ENCODE assay signal across 16 mouse cellular contexts in genomic region chr4:22480858-22481205, GRCm38 (mm10). TPM values are rescaled to one million over a fixed set of nuclear protein-coding genes. Genes with fewer than 3 reads are reported as not detected.
A peak's percentile ranks its signal among the peaks of the same experiment; 100 is the strongest.
DNase-seq lines count a peak whose midpoint lies in the region; ATAC-seq and TF ChIP-seq lines count a peak whose summit lies in the region.
"Had no signal": no experiment of that assay in that cellular context is flagged by ENCODE, and none has a peak within 500 bp of the region (broad histone marks: within the 10 kb centered on the region; RNA-seq: fewer than 3 reads in every experiment).

No protein-coding gene starts in this region.

- peaks cover 10% of the 10 kb centered on the region; the same call in 1 of the 2 replicates for H3K27me3 ChIP-seq in forebrain, embryonic 11.5 days (ENCODE audit: control insufficient read depth, insufficient read depth, low read length)
- H3K27me3 ChIP-seq in forebrain, embryonic 15.5 days, result 0 out of 2 replicates have a peak, but pooled peaks cover 3% of the 10 kb centered on the region
- no peaks in the 10 kb centered on the region for H3K27me3 ChIP-seq in hindbrain, postnatal 0 days (ENCODE audit: insufficient read depth, low read length)
- H3K27me3 ChIP-seq in neural tube, embryonic 11.5 days (ENCODE audit: control insufficient read depth, insufficient read depth, low read length), result 0 out of 2 replicates have a peak, but pooled peaks cover 5% of the 10 kb centered on the region
- H3K27me3 ChIP-seq in heart, embryonic 11.5 days (ENCODE audit: control insufficient read depth, insufficient read depth, low read length), result peaks cover 57% of the 10 kb centered on the region

- peak overlapping the region; percentile 13; the same call in 1 of the 2 replicates for H3K4me3 ChIP-seq in forebrain, embryonic 11.5 days (ENCODE audit: low read depth, low read length)
- peak overlapping the region; percentile 97 for H3K4me3 ChIP-seq in forebrain, embryonic 15.5 days
- H3K4me3 ChIP-seq in hindbrain, postnatal 0 days (ENCODE audit: low read length), result peak overlapping the region; percentile 23
- H3K4me3 ChIP-seq in neural tube, embryonic 11.5 days (ENCODE audit: low read depth, low read length), result peak overlapping the region; percentile 93
- no peak overlapping the region for H3K4me3 ChIP-seq in heart, embryonic 11.5 days (ENCODE audit: low read depth, low read length)
- H3K4me3 ChIP-seq: heart, embryonic 15.5 days; limb, embryonic 10.5 days; liver, embryonic 13.5 days; stomach, embryonic 15.5 days had no signal

- H3K4me1 ChIP-seq in forebrain, embryonic 11.5 days (replicated peaks; ENCODE audit: control insufficient read depth, insufficient read depth, low read length), result peaks cover 16% of the 10 kb centered on the region
- H3K4me1 ChIP-seq in forebrain, embryonic 15.5 days, result peaks cover 46% of the 10 kb centered on the region
- no peaks in the 10 kb centered on the region for H3K4me1 ChIP-seq in hindbrain, postnatal 0 days (ENCODE audit: insufficient read depth, low read length)
- H3K4me1 ChIP-seq in neural tube, embryonic 11.5 days (ENCODE audit: control insufficient read depth, insufficient read depth, low read length), result peaks cover 7% of the 10 kb centered on the region
- H3K4me1 ChIP-seq in heart, embryonic 11.5 days (ENCODE audit: control insufficient read depth, insufficient read depth, low read length), result peaks cover 2% of the 10 kb centered on the region; the same call in 1 of the 2 replicates
- H3K4me1 ChIP-seq: liver, embryonic 13.5 days; stomach, embryonic 15.5 days had no signal

- peak overlapping the region; percentile 71 for H3K4me2 ChIP-seq in forebrain, embryonic 11.5 days (ENCODE audit: low read depth, low read length, severe bottlenecking)
- peak overlapping the region; percentile 63 for H3K4me2 ChIP-seq in forebrain, embryonic 15.5 days (replicated peaks)
- peak overlapping the region; percentile 90 for H3K4me2 ChIP-seq in hindbrain, postnatal 0 days (ENCODE audit: low read depth, low read length)
- peak overlapping the region; percentile 72 for H3K4me2 ChIP-seq in neural tube, embryonic 11.5 days (ENCODE audit: low read depth)
- H3K4me2 ChIP-seq in heart, embryonic 11.5 days, result no peak overlapping the region
- H3K4me2 ChIP-seq: heart, embryonic 15.5 days; liver, embryonic 13.5 days; stomach, embryonic 15.5 days had no signal

- DNase-seq in forebrain, embryonic 11.5 days (ENCODE audit: low spot score), result no peak
- no peak for DNase-seq in hindbrain, postnatal 0 days (ENCODE audit: low spot score)
- DNase-seq in neural tube, embryonic 11.5 days (ENCODE audit: low spot score), result peak; percentile 18
- DNase-seq in kidney, adult 11 months, result no peak
- DNase-seq: cerebellum, adult 8-10 months; gastrocnemius, postnatal 25 days; kidney, postnatal 10 days; liver, embryonic 13.5 days; lung, postnatal 10 days had no signal

- H3K27ac ChIP-seq in forebrain, embryonic 11.5 days (ENCODE audit: low read depth, low read length), result peak overlapping the region; percentile 72; the same call in 1 of the 2 replicates
- H3K27ac ChIP-seq in forebrain, embryonic 15.5 days (replicated peaks), result peak overlapping the region; percentile 89
- no peak overlapping the region for H3K27ac ChIP-seq in hindbrain, postnatal 0 days
- H3K27ac ChIP-seq in neural tube, embryonic 11.5 days (ENCODE audit: low read depth, low read length), result peak overlapping the region; percentile 77
- H3K27ac ChIP-seq in heart, embryonic 11.5 days (ENCODE audit: low read depth, low read length), result no peak overlapping the region
- H3K27ac ChIP-seq: heart, embryonic 15.5 days; limb, embryonic 10.5 days; liver, embryonic 13.5 days; stomach, embryonic 15.5 days had no signal

- no peak for TF ChIP-seq CTCF in hindbrain, postnatal 0 days (IDR thresholded peaks at IDR 0.05; ENCODE audit: low read depth)

- H3K9me3 ChIP-seq in forebrain, embryonic 11.5 days (ENCODE audit: control insufficient read depth, low read length), result no peaks in the 10 kb centered on the region
- H3K9me3 ChIP-seq in forebrain, embryonic 15.5 days, result no peaks in the 10 kb centered on the region
- no peaks in the 10 kb centered on the region for H3K9me3 ChIP-seq in hindbrain, postnatal 0 days (ENCODE audit: low read length)
- no peaks in the 10 kb centered on the region for H3K9me3 ChIP-seq in neural tube, embryonic 11.5 days (ENCODE audit: control insufficient read depth, low read length)
- no peaks in the 10 kb centered on the region for H3K9me3 ChIP-seq in heart, embryonic 11.5 days (replicated peaks; ENCODE audit: control insufficient read depth, low read length)
- H3K9me3 ChIP-seq: heart, embryonic 15.5 days; limb, embryonic 10.5 days; liver, embryonic 13.5 days; stomach, embryonic 15.5 days had no signal

- H3K9ac ChIP-seq in forebrain, embryonic 11.5 days (ENCODE audit: low read length), result peak overlapping the region; percentile 25; the same call in 1 of the 2 replicates
- H3K9ac ChIP-seq in forebrain, embryonic 15.5 days (replicated peaks), result peak overlapping the region; percentile 37
- no peak overlapping the region for H3K9ac ChIP-seq in hindbrain, postnatal 0 days (replicated peaks; ENCODE audit: low read length)
- peak overlapping the region; percentile 75 for H3K9ac ChIP-seq in neural tube, embryonic 11.5 days (ENCODE audit: low read length)
- no peak overlapping the region for H3K9ac ChIP-seq in heart, embryonic 11.5 days (ENCODE audit: low read depth, low read length)
- H3K9ac ChIP-seq: heart, embryonic 15.5 days; liver, embryonic 13.5 days; stomach, embryonic 15.5 days had no signal

- WGBS in forebrain, embryonic 11.5 days, result 0% methylated on average over 1 of the region's 1 CpGs
- WGBS in forebrain, embryonic 15.5 days, result 18% methylated on average over 1 of the region's 1 CpGs
- 44% methylated on average over 1 of the region's 1 CpGs for WGBS in hindbrain, postnatal 0 days
- 10% methylated on average over 1 of the region's 1 CpGs for WGBS in neural tube, embryonic 11.5 days
- WGBS in heart, embryonic 11.5 days (ENCODE audit: insufficient replicate concordance), result 5% methylated on average over 1 of the region's 1 CpGs

- no peak for ATAC-seq in forebrain, embryonic 11.5 days (replicated peaks; ENCODE audit: low FRiP score)
- no peak for ATAC-seq in forebrain, embryonic 15.5 days (replicated peaks)
- ATAC-seq in hindbrain, postnatal 0 days, result no peak
- no peak for ATAC-seq in neural tube, embryonic 11.5 days (ENCODE audit: insufficient read depth, low FRiP score, low TSS enrichment)
- ATAC-seq in heart, embryonic 11.5 days (replicated peaks; ENCODE audit: insufficient number of reproducible peaks, low FRiP score, low TSS enrichment), result no peak
- no peak for ATAC-seq in inflammation-experienced regulatory T-cells, adult 6 months

- H3K36me3 ChIP-seq in forebrain, embryonic 11.5 days (ENCODE audit: control insufficient read depth, insufficient read depth, low read length), result no peaks in the 10 kb centered on the region
- H3K36me3 ChIP-seq in forebrain, embryonic 15.5 days, result no peaks in the 10 kb centered on the region
- H3K36me3 ChIP-seq in hindbrain, postnatal 0 days (ENCODE audit: insufficient read depth, low read length), result no peaks in the 10 kb centered on the region
- no peaks in the 10 kb centered on the region for H3K36me3 ChIP-seq in neural tube, embryonic 11.5 days (ENCODE audit: control insufficient read depth, insufficient read depth, low read length)
- no peaks in the 10 kb centered on the region for H3K36me3 ChIP-seq in heart, embryonic 11.5 days (ENCODE audit: control insufficient read depth, insufficient read depth, low read length)
- H3K36me3 ChIP-seq: heart, embryonic 15.5 days; limb, embryonic 10.5 days; liver, embryonic 13.5 days; stomach, embryonic 15.5 days had no signal

RNA-seq across cellular contexts. Expression of gene Pou3f2, which starts 7.3 kb away (rescaled TPM):
- polyA plus RNA-seq in forebrain, embryonic 11.5 days (2014; fragmentation: Nextera tagmentation; extraction: Ambion mirVana), result 26.6 and 31.8 TPM in 2 replicates
- polyA plus RNA-seq in forebrain, embryonic 15.5 days (2015; fragmentation: Nextera tagmentation; extraction: Ambion mirVana), result 45.6 and 52.8 TPM in 2 replicates
- total RNA-seq in hindbrain, postnatal 0 days (2014; rRNA removed), result 17.9 and 19.4 TPM in 2 replicates
- polyA plus RNA-seq in hindbrain, postnatal 0 days (2015; fragmentation: Nextera tagmentation; extraction: Ambion mirVana), result 13.8 and 14.6 TPM in 2 replicates
- polyA plus RNA-seq in neural tube, embryonic 11.5 days (2014; fragmentation: Nextera tagmentation; extraction: Ambion mirVana), result 28.2 and 31.3 TPM in 2 replicates
- 0.04 and 0.09 TPM in 2 replicates for polyA plus RNA-seq in heart, embryonic 11.5 days (2014; fragmentation: Nextera tagmentation; extraction: Ambion mirVana)
- polyA plus RNA-seq in inflammation-experienced regulatory T-cells, adult 6 months (2017; shearing (Covaris generic)), result under 1 TPM in 2 of 3 experiments, not detected in 1; 0.05 to 0.09 TPM
- total RNA-seq: gastrocnemius, postnatal 25 days; megakaryocyte-erythroid progenitor cell, adult 5-6 weeks had no signal

Comparison
In these comparisons a context has a peak if more than half of its experiments do, and no peak if none do; other contexts are left out.
1. H3K27ac ChIP-seq: peak in forebrain, embryonic 11.5 days (single experiment), forebrain, embryonic 15.5 days (single experiment) and neural tube, embryonic 11.5 days (single experiment); none in hindbrain, postnatal 0 days (single experiment) and heart, embryonic 11.5 days (single experiment).
2. H3K9ac ChIP-seq: peak in forebrain, embryonic 11.5 days (single experiment), forebrain, embryonic 15.5 days (single experiment) and neural tube, embryonic 11.5 days (single experiment); none in hindbrain, postnatal 0 days (single experiment) and heart, embryonic 11.5 days (single experiment).
3. RNA of gene Pou3f2, which starts 7.3 kb away (polyA plus RNA-seq): 45.6 to 52.8 TPM in forebrain, embryonic 15.5 days, 26.6 to 31.8 TPM in forebrain, embryonic 11.5 days, 28.2 to 31.3 TPM in neural tube, embryonic 11.5 days and 13.8 to 14.6 TPM in hindbrain, postnatal 0 days; 0.04 to 0.09 TPM in heart, embryonic 11.5 days and 0.05 to 0.09 TPM in inflammation-experienced regulatory T-cells, adult 6 months; every median in the first group is over 10 times any median in the second.